Mouse (Mus musculus) MEL (cell line): ENCODE results near the gene C5ar2.

Source experiments
- CTCF ChIP-seq, 3 experiments: IDR thresholded peaks in 2 of 3; conservative IDR thresholded peaks in 1 of 3; 2 replicates each; pipeline ENCODE4 v1.5.1; 2011 to 2012; ENCODE audit warnings: low read length in 3 of 3, low read depth in 2 of 3, mild to moderate bottlenecking in 2 of 3, improper control_type of control experiment in 1 of 3, inconsistent platforms in 1 of 3, mixed read lengths in 1 of 3, moderate library complexity in 1 of 3; ENCODE audit not compliant: control insufficient read depth in 1 of 3, insufficient read depth in 1 of 3, poor library complexity in 1 of 3, severe bottlenecking in 1 of 3
- EP300 ChIP-seq, 2 experiments: IDR thresholded peaks; 2 replicates each; pipeline ENCODE4 v1.6.1; 2011; ENCODE audit warnings: improper control_type of control experiment in 2 of 2, low read length in 2 of 2, low read depth in 1 of 2, mild to moderate bottlenecking in 1 of 2
- ETS1 ChIP-seq: IDR thresholded peaks from 2 replicates; pipeline ENCODE4 v1.6.1; 2012; ENCODE audit warnings: low read depth, mild to moderate bottlenecking, inconsistent platforms, low read length, improper control_type of control experiment, moderate library complexity
- MEF2A ChIP-seq: IDR thresholded peaks from 2 replicates; pipeline ENCODE4 v1.6.1; 2014; ENCODE audit warnings: low read depth, mild to moderate bottlenecking, inconsistent platforms, low read length, improper control_type of control experiment; ENCODE audit not compliant: poor library complexity, insufficient replicate concordance, severe bottlenecking; ENCODE audit errors: extremely low read depth
- POLR2A ChIP-seq, 2 experiments: IDR thresholded peaks; 2 replicates each; pipeline ENCODE4 v1.6.1; 2011 to 2012; ENCODE audit warnings: low read length in 2 of 2, mild to moderate bottlenecking in 2 of 2, control low read depth in 1 of 2, improper control_type of control experiment in 1 of 2, low read depth in 1 of 2, moderate library complexity in 1 of 2; ENCODE audit not compliant: control insufficient read depth in 1 of 2, insufficient read depth in 1 of 2, poor library complexity in 1 of 2
- RAD21 ChIP-seq: IDR thresholded peaks from 2 replicates; pipeline ENCODE4 v1.6.1; 2011; ENCODE audit warnings: mild to moderate bottlenecking, low read depth, low read length, improper control_type of control experiment
- USF1 ChIP-seq: IDR thresholded peaks from 2 replicates; pipeline ENCODE4 v1.6.1; 2014; ENCODE audit warnings: low read depth, mild to moderate bottlenecking, inconsistent platforms, low read length, improper control_type of control experiment, moderate library complexity
- ZC3H11A ChIP-seq: IDR thresholded peaks from 2 replicates; pipeline ENCODE4 v1.6.1; 2012; ENCODE audit warnings: low read depth, mild to moderate bottlenecking, inconsistent platforms, low read length, improper control_type of control experiment

DNA sequence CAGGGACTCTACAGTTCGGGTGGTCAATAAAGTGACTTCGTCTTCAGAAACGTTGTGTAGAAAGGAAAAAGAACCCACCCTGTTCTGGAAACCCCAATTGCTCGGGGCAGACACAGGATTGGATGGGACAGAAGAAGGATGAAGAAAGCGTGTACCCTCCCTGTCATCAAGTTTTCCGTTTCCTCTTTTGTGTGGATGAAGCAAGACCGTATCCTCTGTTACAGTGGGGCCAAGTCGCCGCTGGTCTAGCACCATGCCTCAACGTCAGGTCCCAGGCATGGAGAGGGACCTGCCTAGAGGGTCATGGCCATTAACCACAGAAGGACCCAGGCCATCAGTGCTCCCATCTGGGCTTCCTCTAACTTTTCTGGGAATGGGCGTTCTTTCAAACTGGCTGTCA lies 13.9 kb upstream of the C5ar2 start:
- TF ChIP-seq EP300 (IDR thresholded peaks at IDR 0.05; ENCODE audit: low read depth in 1 of 2, low read length in 2 of 2) (no peak), CTCF (IDR thresholded peaks at IDR 0.05 in 2 of 3, conservative IDR thresholded peaks at IDR 0.05 in 1 of 3; ENCODE audit: control insufficient read depth in 1 of 3, insufficient read depth in 1 of 3, low read depth in 2 of 3, low read length in 3 of 3, poor library complexity in 1 of 3, severe bottlenecking in 1 of 3) (no peak), ETS1 (no peak), MEF2A (no peak), RAD21 (no peak), USF1 (no peak), ZC3H11A (no peak), POLR2A (IDR thresholded peaks at IDR 0.05; ENCODE audit: control insufficient read depth in 1 of 2, insufficient read depth in 1 of 2, low read depth in 1 of 2, low read length in 2 of 2, poor library complexity in 1 of 2) (no peak)
